Mouse (Mus musculus) skeletal muscle tissue, postnatal 0 days (tissue): ENCODE data around the gene Larp1b. TPM values are rescaled to one million over a fixed set of nuclear protein-coding genes. Genes with fewer than 3 reads are reported as not detected.

Experiments
- polyA plus RNA-seq: library from polyadenylated mRNA; unstranded; fragments of >200 nt; fragmentation: Nextera tagmentation; extraction: Ambion mirVana; gene quantifications from 2 replicates; pipeline ENCODE4 v1.2.1, GENCODE M21; 2015

Larp1b gene
- 27.8 and 30.7 TPM in 2 replicates for polyA plus RNA-seq

GRCm38 (mm10) chr3:40949170-40949902 lies at the start of gene Larp1b:
TSS of gene Larp1b (plus strand) at chr3:40949828.

DNA sequence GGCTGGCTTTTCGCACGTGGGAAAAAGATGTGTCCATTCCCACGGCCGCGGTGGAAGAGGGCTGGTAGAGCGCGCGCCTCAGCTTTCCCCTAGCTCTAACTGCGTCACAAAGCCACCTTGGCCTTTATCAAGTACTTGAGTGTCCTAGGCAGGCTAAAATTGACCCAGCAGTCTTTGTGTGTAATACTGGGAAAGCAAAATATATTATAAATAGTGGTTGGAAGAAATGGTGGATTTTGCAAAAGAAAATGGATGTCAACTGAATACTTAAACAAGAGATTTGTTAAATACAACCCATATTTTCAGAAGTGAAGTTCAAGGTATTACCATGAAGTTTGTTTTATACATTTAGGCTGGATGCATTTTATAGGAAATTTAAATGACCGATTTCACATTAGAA lies 47.2 kb upstream of the Larp1b start, which contains the start of gene 1700034I23Rik:
TSS of gene 1700034I23Rik (minus strand) at position 101 of the 400 bp plus-strand sequence.

GRCm38 (mm10) chr3:41082885-41083789 lies 133.5 kb downstream of the Larp1b start, which contains the start of gene Pgrmc2:
TSS of gene Pgrmc2 (minus strand) at chr3:41083046.

Other genes with a start within 250 kb of the Larp1b start
- 0.10 TPM in 1 of 2 replicates, not detected in the other for gene Slc25a31, start 241.0 kb upstream of the Larp1b start, polyA plus RNA-seq
- 5.7 and 6.5 TPM in 2 replicates for gene Hspa4l, start 205.3 kb upstream of the Larp1b start, polyA plus RNA-seq
- gene Plk4, start 149.8 kb upstream of the Larp1b start, polyA plus RNA-seq = 9.0 and 11.2 TPM in 2 replicates
- 5.5 and 6.9 TPM in 2 replicates for gene Mfsd8, start 102.9 kb upstream of the Larp1b start, polyA plus RNA-seq
- 22.9 and 30.1 TPM in 2 replicates for gene Abhd18, start 102.9 kb upstream of the Larp1b start, polyA plus RNA-seq
- 0.07 and 0.19 TPM in 2 replicates for gene 1700034I23Rik, start 47.3 kb upstream of the Larp1b start, polyA plus RNA-seq
- gene Pgrmc2, start 133.2 kb downstream of the Larp1b start, polyA plus RNA-seq = 34.2 and 49.1 TPM in 2 replicates